Mouse (Mus musculus) E14TG2a.4 (cell line): ENCODE results near the gene Cobl.

Source experiments
- H3K27me3 ChIP-seq: 2 replicates; pipeline ENCODE4 v1.6.1; 2014; ENCODE audit warnings: low read length, control low read depth; ENCODE audit not compliant: insufficient read depth
- H3K36me3 ChIP-seq: 2 replicates; pipeline ENCODE4 v1.6.1; 2014; ENCODE audit warnings: low read length, control low read depth; ENCODE audit not compliant: insufficient read depth
- H3K4me1 ChIP-seq: replicated peaks from 2 replicates; pipeline ENCODE4 v1.6.1; 2014; ENCODE audit warnings: low read depth, low read length, control low read depth
- H3K4me3 ChIP-seq: replicated peaks from 2 replicates; pipeline ENCODE4 v1.5.1; 2014; ENCODE audit warnings: mild to moderate bottlenecking, low read length
- H3K9me3 ChIP-seq: 2 replicates; pipeline ENCODE4 v1.6.1; 2014; ENCODE audit warnings: low read length, control low read depth
- CTCF ChIP-seq: conservative IDR thresholded peaks from 2 replicates; pipeline ENCODE4 v1.5.1; 2014; ENCODE audit warnings: low read length
- NANOG ChIP-seq: IDR thresholded peaks from 2 replicates; pipeline ENCODE4 v1.6.1; 2014; ENCODE audit warnings: borderline replicate concordance, low read length, mixed read lengths
- POU5F1 ChIP-seq: IDR thresholded peaks from 2 replicates; pipeline ENCODE4 v1.6.1; 2014; ENCODE audit warnings: low read length, borderline replicate concordance

Gene Cobl

DNA sequence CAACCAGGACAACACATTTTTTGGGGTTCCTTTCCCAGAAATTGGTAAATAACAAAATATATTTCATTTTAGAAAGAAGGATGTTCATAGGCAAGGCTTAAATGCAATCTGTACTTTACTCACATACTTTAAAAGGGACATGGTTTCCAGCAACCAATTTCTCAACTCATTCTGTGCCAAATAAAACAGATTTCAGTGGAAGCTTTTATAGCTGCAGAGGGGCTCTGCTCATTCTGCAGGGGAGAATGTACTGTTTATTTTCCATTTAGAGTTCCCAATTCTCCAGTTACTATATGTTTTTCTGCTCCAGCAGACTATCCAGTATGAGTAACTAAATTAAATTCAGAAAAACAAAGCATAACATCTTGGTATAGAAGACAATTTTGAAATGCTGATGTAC lies 124.1 kb downstream of the Cobl start:
- H3K4me1 ChIP-seq, result 0 out of 2 replicates have a peak, but pooled peaks cover 7% of the 10 kb centered on the region
- peaks cover 78% of the 10 kb centered on the region for H3K36me3 ChIP-seq
- no peaks in the 10 kb centered on the region for H3K27me3 ChIP-seq
- H3K4me3 ChIP-seq, result no peak overlapping the region
- no peak for TF ChIP-seq CTCF
- TF ChIP-seq POU5F1, result no peak
- TF ChIP-seq NANOG, result no peak
- no peaks in the 10 kb centered on the region for H3K9me3 ChIP-seq

DNA sequence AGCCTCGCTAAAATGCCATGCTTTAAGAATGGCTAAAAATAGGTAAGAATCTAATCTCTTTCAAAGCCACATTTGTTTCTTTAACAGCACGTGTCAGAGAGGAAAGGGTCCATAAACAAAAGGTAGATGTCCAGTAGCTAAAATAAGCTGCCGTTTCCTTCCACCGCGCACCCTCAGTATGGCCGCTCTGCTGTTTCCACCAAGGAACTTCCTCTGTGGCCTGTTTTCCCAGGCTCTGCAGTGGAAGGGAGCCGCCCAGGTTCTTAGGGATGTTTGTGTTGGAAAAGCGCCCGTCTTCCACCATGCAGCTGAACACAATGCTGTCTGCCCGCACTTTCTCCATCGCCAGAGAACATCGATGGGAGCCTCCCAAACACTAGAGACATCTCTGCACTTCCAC lies 128.6 kb downstream of the Cobl start:
- 0 out of 2 replicates have a peak, but pooled peaks cover 7% of the 10 kb centered on the region for H3K4me1 ChIP-seq
- H3K9me3 ChIP-seq, result no peaks in the 10 kb centered on the region
- H3K36me3 ChIP-seq, result peaks cover 70% of the 10 kb centered on the region
- no peak overlapping the region for H3K4me3 ChIP-seq
- TF ChIP-seq NANOG (no peak), CTCF (no peak)
- H3K27me3 ChIP-seq, result no peaks in the 10 kb centered on the region

DNA sequence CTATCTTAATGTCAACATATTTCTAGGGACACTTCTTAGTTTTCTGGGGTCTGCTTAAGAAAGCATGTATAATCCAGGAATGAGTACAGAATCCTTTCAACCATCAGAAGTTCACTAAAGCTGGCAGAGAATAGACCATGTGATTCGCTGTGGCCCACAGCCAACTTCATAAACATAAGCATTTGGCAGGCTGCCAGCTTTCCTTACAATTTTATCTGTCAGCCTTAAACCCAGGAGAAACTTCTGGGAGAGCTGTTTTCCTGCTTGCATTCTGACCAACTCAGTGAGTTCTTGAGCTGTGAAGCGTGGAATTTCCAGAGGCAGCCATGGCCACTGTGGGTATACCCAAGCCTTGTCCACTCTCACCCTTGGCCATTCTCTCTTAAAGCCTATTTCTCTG lies 132.8 kb downstream of the Cobl start:
- Histone ChIP-seq H3K27me3 (no peaks in the 10 kb centered on the region), H3K36me3 (peaks cover 59% of the 10 kb centered on the region), H3K4me3 (no peak overlapping the region), H3K9me3 (no peaks in the 10 kb centered on the region), H3K4me1 (0 out of 2 replicates have a peak, but pooled peaks cover 7% of the 10 kb centered on the region)
- no peak for TF ChIP-seq NANOG
- TF ChIP-seq POU5F1, result no peak
- no peak for TF ChIP-seq CTCF

DNA sequence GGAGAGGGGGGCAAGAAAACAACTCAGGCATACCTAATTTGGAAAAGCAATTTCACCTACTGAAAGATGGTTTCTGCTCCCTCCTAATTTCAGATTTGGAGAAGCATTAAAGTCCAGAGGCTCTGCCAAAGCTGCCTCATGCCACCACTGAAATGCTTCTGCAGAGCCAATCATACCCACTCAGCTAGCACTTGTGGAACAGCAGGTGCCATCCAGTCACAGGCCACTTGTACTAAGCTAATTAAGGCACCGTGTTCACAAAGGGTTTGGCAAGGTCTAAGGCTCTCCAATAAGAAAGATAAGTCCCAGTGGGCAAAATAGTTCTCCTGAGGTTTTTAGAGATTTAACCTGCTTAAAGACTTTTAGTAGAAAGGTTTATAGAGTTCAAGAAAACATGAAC lies 143.3 kb downstream of the Cobl start:
- Histone ChIP-seq H3K9me3 (no peaks in the 10 kb centered on the region), H3K4me1 (peaks cover 6% of the 10 kb centered on the region; the same call in 1 of the 2 replicates), H3K27me3 (no peaks in the 10 kb centered on the region), H3K36me3 (peaks cover 63% of the 10 kb centered on the region), H3K4me3 (no peak overlapping the region)
- TF ChIP-seq CTCF, result no peak
- TF ChIP-seq POU5F1, result no peak
- TF ChIP-seq NANOG, result no peak

DNA sequence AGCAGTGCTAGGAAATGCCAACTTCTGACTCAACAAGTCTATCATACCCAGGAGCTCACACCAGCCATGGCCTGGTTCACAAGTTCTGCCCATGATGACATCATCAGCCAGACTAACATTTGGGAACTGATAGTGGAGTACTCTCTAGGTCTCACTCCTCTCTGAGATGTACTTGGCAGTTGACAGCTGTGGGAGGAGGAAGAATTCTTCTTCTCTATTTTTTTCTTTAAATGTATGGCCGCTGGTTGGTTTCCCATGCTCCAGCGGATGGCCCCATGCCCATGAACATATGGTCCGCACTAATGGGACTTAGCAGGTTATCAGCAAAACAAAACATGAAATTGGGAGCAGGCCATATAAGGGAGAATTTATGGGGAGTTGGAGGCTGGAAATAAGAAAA lies 145.4 kb downstream of the Cobl start:
- H3K27me3 ChIP-seq, result no peaks in the 10 kb centered on the region
- H3K36me3 ChIP-seq, result peaks cover 54% of the 10 kb centered on the region
- H3K4me3 ChIP-seq, result no peak overlapping the region
- no peaks in the 10 kb centered on the region for H3K9me3 ChIP-seq
- TF ChIP-seq CTCF (no peak), POU5F1 (no peak), NANOG (no peak)
- H3K4me1 ChIP-seq, result peaks cover 6% of the 10 kb centered on the region; the same call in 1 of the 2 replicates

DNA sequence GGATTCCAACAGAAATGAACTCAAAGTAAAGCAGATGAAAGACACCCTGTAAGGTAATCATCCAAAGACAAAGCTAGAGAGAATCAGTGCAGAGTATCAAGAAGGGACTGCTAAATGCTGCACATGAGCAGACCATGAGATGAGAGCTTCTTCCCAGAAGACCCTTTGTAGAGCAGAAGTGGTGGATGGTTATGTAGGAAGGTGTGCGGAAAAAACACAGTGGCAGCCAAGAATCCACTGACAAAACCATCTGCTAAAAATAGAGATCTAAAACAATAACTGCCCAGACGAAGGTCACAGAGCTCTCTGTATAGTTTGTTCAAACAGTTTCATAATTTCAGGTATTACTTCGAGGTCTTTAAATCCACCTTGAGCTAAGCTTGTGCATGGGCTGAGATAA lies 149.1 kb downstream of the Cobl start:
- no peaks in the 10 kb centered on the region for H3K27me3 ChIP-seq
- H3K4me1 ChIP-seq, result peaks cover 6% of the 10 kb centered on the region; the same call in 1 of the 2 replicates
- TF ChIP-seq CTCF, result no peak
- no peak for TF ChIP-seq NANOG
- TF ChIP-seq POU5F1, result no peak
- H3K36me3 ChIP-seq, result peaks cover 36% of the 10 kb centered on the region
- no peak overlapping the region for H3K4me3 ChIP-seq
- no peaks in the 10 kb centered on the region for H3K9me3 ChIP-seq

DNA sequence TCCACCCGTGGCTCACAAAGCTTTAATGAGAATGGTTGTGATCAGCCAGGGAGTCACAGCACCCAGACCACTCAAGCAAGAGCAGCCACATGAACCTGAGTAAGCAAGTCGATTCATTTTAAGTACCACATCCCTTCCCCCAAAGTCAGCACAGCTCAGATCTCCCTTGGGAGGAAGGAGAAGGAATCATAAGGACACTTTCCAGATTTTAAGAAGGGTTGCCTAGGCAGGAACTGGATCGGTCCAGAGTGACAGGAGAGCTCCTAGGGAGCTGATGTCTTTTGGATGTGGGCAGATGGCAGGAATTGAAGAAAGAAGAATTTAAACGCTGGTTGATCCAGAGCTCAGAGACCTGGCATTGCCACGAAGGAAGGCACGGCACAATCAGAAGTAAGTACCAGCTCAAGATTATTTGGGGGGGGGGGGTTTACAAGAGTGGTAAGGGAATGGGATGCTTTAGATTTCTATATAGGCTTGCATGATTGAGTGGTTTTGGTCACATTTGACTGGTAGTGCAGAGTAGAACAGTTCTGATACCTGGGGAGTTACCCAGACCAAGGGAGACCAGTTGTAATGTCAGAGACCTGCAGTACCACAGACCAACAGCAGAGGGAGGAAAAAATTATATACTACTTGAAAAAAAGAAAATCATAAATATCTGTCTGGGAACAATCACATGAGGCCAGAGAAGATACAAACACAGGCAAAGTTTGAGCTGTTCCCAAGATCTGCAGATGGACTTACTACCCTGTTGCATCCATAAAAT lies 150.3 kb downstream of the Cobl start:
- peaks cover 6% of the 10 kb centered on the region; the same call in 1 of the 2 replicates for H3K4me1 ChIP-seq
- no peak overlapping the region for H3K4me3 ChIP-seq
- TF ChIP-seq POU5F1 (no peak), CTCF (peak; percentile 71), NANOG (no peak)
- H3K9me3 ChIP-seq, result no peaks in the 10 kb centered on the region
- no peaks in the 10 kb centered on the region for H3K27me3 ChIP-seq
- peaks cover 39% of the 10 kb centered on the region for H3K36me3 ChIP-seq

DNA sequence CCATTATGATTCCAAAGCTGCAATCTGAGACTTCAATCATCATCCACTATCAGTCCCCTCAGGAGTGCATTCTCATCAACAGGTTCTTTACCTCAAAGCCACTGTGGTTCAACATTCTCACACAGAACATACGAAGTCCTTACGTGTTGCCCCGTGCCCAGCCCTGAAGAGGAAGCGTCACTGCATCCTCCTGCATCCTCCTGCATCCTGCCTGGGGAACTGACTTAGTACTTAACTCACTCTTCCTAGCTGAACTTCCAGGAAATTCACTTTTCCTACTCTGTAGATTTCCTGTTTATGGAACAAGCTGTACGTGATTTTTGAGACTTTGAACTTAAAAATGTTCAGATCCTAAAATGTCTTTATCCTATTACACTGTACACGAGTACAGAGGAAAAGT lies 153.3 kb downstream of the Cobl start:
- Histone ChIP-seq H3K36me3 (peaks cover 59% of the 10 kb centered on the region), H3K4me1 (no peaks in the 10 kb centered on the region), H3K27me3 (no peaks in the 10 kb centered on the region), H3K4me3 (no peak overlapping the region), H3K9me3 (peaks cover 7% of the 10 kb centered on the region)
- TF ChIP-seq NANOG (no peak), CTCF (no peak), POU5F1 (no peak)
